Mouse (Mus musculus) monocyte, adult 2 months (primary cell): Measurements from ENCODE around the gene Ubash3b.

ENCODE experiments used
- DNase-seq, 2 experiments: peaks; one replicate each; pipeline ENCODE4 v3.0.0; 2022; ENCODE audit warnings: low spot score in 2 of 2, low read depth in 1 of 2

Gene Ubash3b

DNA sequence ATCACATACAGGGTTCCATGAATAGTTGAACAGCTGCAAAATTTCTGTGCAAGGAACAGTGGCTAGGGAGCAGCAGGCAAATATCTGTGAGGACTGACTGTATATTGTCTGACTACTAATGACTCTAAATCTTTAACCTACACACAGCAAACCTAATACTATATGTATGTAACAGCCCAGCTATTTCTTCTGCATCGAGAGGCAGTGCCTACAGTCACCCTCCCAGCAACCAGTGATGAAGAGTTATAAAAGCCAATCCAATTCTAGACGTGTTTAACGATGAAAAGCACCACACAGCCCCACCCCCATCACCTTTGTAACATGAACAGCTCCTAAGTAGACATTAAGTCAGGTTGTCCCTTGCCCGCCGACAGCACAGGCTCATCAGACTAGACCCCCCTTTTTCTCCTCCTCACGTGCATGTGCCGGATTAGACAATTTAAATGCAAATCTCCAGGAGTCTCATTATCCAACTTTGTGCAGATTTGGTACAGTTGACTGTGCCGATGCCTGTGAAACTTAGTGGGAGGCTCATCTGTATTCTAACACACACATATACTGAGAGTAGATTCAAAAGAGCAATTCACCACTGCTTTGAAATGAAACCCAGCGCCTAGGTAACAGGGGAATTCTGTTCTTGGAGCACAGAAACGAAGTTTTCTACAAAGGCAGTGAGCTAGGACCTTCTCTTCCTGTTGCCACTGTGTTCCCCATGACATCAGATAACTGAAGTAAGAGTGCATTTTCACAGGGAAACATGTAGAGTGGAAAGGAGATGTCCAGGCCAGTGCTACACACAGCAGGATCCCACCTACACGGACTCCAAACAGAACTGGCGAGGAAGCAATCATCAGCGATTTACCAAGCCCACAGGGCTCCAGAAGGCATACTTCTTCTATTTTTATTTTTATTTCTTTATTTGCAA, 149.7 kb downstream of the Ubash3b start:
- no peak for DNase-seq

DNA sequence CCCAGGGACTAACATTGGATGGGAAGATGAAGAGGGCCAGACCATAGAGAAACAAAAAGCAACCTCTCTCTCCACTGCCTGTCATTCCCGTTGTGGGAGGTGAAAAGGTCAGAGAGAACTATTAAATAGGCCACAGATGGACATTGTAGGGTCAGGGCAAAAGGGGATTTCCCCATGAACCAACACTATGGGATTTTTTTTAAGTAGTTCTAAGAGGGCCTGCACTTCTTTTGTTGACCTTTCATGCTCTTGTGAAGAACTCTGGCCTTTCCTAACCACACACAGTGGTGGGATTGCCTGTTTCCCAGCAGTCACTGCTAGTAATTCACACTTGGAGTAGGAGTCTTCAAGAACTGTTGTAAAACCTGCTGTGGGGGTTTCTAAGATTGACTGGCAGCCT, 153.7 kb downstream of the Ubash3b start:
- DNase-seq: no peak

DNA sequence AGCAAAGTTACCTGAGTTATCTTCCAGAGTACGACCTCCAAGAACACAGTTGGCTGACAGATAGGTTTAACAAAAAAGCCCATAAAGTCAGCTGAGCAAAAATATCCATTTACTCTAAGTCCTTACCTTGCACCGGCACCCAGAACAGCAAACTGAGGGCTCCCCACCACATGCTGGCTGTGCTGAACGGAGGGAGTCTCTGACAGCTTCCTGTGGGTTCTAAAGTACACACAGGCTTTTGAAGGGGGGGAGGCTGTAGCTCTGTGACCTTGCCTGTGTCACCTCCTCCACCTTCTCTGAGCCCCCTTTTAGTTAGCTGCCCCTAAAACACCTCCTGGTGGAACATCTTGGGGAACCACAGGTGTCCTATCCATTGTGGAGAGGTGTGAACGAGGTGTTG, 157.1 kb downstream of the Ubash3b start, which contains the start of gene Crtam:
Gene Crtam, minus strand, starts transcription at position 214 of the 400 bp plus-strand sequence.
- DNase-seq: no peak

DNA sequence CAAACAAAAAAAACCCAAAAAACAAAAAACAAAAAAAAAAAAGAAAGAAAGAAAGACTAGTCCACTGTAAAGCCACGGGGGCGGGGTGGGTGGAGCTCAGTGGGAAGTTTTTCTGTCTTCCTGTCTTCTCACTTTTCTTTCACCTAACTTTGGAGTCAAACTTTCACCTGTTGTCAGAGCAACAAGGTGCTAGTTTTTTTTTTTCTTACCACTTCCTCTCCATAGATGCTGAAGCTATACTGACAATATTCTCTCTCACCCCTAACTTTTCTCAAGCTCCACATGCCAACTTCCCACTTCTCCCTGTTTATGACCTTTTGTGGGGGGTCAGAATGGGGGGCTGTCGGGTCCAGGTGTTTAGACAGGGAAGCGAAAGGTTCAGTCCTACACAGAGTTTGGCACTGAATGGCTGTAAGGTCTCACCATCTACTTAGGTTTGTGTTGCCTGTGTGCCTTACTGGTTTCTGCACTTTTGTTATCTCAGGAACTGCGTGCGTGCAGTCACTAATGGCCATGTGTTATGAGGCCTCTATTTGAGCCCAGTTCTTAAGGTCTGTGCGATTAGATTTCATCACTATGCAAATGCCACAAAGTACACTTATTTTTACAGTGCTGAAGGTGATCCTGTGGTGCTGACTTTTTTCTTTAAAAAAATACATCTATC, 164.2 kb downstream of the Ubash3b start:
- no peak for DNase-seq

DNA sequence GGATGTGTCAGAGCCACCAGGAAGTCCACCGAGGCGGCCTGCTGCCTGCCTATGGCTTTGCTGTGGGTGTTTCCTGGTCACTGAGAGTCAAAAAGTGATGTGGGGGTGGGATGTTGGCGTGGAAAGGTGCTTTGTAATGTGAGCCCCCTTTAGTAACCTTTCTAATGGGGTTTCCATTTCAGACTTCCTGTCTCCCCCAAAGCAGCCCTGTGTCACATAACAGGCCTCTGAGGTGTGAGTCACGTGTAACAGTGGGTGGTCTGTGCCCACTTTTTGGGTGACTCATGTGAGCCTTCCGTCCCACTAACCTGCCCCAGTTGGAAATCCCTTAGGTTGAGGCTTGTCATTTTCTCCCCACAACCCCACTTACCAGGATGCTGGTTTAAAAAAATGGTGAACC, 167.4 kb downstream of the Ubash3b start:
- no peak for DNase-seq

DNA sequence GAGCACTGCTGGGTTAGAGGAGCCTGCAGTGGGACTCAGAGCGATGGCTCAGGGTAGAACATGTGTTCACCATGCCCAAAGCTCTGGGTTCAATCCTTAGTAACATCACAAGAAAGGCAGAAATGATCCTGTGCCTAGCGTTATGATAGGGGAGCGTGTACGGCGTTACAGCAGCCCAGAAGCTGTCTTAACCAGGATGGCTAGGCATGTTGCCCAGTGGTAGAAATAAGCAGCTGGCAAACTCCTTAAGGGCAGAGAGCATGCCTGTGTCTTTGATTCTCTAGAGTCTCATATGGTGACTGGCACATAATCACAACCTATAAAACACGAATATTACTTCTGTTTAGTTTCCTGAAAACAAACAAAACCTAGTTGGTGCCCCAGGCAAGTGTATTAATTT, 170.0 kb downstream of the Ubash3b start:
- no peak for DNase-seq

DNA sequence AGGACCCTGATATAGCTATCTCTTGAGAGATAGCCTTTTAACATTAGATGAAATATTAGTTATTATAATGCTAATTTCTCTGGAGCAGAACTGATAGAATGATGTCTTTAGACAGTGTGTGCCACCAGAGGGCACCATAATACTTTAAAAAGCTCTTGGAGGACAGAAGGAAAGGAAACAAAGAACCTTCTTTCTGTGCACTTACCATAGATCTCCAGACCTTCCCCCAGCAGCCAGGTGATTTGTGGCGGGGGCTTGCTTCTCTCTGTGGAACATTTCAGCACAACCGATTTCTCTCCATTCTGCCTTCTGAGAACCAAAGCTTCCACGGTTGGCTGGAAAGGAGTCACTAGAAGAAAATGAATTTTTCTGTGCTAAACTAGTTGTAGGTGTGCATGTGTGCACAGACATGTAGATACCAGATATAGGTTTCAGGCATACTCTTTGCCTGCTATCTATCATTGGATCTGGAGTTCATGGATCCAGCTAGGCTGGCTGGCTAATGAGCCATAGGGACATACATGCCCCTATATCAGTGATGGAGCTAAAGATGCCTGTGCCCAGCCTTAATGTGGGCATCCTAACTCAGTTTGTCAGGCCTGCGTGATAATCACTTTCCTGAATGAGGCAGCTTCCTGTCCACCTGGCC, 171.4 kb downstream of the Ubash3b start:
- no peak for DNase-seq

DNA sequence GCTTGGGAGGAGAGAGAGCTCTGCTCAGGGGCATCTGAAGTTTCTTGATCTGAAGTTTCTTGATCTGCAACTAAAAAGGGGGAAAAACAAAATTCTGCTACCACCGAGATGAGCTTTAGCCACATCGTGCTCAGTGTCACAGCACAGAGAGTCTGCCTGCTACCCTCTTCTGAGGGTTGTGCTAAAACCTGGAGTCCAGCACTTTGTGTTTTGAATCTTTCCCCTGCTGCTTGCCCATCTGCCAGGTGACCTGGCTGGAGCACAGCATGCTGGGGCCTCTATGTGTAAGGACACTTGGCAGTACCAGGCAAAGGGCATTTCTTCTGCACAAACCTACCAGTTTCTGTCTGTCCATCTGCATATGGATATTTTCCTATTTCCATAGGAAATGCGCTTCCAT, 177.2 kb downstream of the Ubash3b start:
- DNase-seq: no peak

DNA sequence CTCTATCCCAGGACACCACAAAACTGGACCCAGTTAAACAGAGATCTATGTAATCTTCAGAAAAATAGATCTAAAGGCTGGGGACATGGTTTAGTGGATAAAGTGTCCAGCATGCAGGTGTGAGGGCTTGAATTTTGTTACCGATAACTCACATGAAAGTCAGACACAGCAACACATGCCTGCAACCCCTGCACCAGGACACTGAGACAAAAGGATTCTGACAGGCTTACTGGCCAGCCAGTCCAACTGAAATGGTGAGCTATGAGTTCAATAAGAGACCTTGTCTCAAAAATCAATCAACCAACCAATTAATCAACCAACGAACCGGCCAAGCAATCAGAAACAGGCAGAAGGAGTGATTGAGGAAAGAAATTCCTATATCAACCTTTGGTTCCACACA, 177.7 kb downstream of the Ubash3b start:
- no peak for DNase-seq

DNA sequence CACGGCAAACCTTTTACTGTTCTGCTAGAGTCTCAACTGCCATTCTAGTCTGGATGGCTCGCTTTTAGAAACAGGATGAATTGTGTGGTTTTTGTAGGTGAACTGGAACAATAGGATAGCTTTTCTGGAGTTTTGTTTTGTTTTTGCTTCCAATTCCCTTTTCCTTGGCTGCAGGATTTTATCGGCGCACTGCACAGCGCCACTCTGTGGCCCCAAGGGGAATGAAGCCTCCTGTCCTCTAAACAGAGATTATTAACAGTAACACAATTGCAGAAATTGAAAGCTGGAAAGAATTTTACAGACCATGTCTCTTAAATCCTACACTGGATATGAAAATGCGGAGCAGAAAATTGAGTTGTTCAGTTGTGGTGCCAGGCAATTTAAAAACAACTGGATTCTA, 179.0 kb downstream of the Ubash3b start:
- DNase-seq: no peak

DNA sequence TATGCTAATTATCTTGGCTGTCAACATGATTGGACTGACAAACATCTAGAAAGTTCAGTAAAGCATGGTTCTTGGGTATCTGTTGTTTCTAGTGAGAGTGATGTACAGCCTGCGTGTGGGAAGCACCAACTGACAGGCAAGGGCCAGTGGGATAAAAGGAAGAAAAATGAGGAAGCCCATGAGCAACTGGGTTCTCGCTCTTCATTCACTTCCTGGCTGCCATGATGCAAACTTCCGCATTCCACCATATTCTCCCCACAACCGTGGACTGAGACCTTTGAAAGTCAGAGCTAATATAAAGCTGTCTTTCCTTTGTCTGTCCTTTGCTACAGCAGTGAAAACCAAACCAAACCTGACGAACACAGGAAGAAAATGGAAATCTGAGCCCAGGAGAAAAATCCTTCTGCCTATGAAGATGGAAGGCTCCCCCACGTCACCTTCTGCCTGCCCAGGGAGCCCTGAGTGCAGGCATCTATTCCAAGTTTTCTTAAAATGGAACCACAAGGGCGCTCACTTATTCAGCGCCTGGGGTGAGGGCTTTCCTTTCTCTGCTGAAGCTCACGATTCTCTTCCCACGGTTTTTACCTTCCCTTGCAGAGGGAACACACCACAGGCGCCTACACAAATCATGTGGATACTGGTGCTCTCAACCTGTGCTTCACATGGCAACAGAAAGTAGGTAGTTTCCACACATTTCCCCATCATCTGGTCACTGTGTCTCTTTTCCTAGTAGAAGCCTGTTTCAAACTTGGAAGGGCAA, 187.3 kb downstream of the Ubash3b start:
- DNase-seq: no peak

DNA sequence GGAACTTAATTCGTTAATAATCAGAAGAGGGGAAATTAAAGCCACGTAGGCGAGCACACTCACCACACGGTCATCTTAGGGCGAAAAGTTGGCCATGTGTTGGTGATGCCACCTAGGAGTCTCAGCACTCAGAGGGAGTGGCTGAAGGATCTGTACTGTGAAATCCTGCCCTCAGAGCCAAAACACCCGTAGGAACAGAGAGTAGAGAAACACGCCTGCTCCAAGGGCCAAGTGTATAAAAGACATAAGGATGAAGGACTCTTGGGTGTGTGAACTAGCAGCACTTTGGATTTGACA, 197.1 kb downstream of the Ubash3b start:
- DNase-seq: no peak

DNA sequence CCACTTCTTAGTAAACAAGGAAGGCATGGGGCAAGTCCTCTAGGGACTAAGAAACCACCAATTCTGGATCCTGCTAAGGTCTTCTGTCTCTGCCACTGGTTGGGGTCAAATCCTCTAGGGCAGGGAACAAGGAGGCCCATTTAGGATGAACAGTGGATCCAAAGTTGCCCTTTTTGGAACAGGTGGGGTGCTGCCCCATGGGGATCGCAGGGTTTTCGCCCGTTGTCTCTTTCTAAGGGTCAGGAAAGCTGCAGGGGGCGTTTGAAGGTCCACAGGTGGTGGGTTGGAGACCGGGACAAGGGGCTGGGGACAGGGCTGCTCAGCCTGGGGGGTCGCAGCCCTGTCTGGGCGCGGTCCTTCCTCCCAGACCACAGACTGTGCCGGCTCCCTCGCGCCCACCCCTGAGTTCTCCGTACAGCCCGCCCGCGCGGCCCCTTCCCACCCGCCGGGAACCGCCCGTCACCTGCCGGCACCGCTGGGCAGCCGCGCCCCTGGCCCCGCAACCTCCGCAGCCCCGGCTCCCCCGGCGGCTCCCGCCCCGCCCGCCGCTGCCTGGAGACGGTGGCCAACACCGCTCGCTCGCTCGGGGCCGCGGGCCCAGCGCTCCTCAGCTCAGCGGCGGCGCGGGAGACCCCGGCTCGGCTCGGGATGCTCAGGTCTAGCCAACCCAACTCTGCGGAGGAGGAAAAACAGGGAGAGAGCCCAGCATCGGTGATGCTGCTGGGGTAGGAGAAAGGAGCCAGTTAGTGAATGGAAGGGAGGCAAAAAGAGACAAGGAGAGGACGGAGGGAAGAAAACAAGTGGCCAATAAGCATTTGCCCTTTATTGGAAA, 197.7 kb downstream of the Ubash3b start, which contains the start of gene Jhy:
Gene Jhy, minus strand, starts transcription at position 533 of the 832 bp plus-strand sequence.
- DNase-seq: no peak

DNA sequence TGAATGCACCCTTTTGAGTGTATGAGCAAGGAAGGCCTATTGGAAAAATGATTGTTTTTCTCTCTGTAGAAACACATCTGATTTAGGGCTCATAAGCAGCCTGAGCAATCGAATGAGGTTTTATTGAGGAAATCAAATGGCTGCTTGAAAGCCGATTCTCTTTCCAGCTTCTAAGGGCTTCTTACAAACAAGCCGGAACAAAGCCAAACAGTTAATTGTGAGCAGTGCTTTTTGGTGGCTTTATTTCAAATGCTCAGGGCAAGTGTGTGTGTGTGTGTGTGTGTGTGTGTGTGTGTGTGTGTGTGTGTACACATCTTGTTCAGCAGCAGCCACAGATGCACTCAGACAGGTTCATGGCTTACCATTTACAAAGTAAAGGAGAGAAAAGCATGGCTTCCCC, 200.1 kb downstream of the Ubash3b start:
- DNase-seq: no peak
